Mouse (Mus musculus): ENCODE measurements around the gene Gfod1.

Gfod1 gene

DNA sequence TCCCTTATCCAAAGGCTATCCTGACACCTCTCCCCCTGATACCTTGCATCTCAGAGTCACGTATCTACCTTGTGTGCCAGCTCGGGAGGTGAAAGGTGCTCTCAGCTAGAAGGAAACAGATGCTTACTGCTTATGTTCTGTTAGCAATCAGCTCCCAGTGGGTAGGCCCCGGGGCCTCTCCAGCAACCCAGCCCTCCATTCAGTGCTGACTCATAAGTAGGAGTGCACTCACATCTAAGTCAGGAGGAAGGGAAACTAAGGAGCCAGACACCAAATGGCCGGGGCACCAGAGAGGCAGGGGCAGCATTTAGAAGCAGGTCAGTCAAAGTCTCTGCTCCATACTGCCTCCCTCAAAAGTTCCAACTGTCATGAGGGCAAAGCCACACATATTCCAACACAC lies 155.3 kb downstream of the Gfod1 start:
- DNase-seq, result peak; percentile 50

DNA sequence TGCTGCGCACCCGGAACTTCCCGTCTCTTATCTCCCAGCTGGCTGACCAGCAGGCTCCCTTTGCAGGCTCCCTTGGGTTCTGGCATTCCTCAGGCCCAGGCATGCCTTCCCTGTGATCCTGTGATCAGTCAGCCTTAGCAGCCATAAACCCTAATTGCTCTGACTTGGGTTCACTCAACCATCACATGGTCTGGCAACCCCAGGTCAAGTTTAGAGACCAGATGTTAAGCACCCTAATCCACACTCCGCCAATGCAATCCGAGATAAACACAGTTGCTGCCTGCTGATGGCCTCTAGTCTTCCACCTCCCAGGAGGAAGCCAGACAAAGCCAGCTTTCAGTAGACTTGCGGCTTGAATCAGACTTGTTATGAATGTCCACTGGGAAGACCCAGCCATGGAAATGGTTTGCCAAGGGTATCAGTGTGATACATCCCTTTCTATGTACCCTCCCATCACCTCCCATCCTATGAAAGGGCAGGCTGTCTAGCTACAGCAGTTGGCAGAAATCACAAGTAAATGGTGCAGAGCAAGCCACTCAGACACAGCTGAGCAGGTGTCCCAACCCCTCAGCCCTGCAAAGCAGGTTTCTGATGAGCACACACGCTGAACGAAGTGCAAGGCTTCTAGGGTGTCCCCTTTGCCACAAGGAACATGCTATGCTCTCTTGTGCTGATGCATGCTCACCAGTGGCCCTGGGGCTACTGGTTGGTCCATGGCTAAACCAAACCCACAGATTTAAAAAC lies 157.3 kb downstream of the Gfod1 start:
- DNase-seq, result no peak
